Mouse (Mus musculus): ENCODE results near the gene Nmnat3.
"Not testable (repeated sequence)": the region's sequence is repeated elsewhere in the genome, so short reads cannot be mapped to it uniquely, and the experiment has no call there.

Nmnat3 gene

DNA sequence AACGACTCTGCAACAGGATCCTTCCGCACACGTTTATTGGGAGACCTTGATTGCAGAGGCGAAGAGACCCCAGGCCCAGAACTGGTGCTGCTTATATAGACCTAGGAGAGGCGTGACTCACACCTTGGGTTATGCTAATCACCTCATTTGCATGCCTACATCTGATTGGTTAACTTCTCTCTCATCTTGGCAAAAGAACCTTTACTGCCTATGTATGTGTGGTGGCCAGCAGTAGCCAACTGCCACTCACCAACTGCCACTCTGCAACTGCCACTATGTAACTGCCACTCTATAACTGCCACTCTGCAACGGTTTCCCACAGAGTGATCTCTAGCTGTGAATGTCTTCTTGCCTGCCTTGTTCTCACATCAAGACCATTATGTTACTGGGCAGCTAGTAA, at the start of gene Nmnat3:
Gene Nmnat3 (plus strand): TSS at position 301 of the 400 bp plus-strand sequence.
- DNase-seq, result not testable (repeated sequence)

DNA sequence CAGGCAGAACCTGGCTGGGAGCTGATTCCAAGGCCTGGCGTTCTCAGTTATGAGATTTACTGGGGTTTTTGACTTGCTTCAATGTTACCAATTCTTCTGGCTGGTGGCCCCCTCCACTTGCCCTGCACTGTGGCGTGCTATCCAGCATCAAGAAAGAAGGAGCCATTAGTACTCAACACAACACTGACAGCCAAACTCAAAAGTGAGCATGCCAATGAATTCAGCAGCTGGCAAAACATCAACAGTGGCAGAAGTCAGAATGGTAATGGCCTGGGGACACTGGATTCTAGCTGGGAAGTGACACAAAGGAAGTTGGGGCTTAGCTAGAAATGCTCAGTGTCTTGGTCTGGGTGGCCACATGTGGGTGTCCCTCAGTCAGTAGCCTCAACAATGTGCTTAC, 43.8 kb upstream of the Nmnat3 start:
- DNase-seq, result no peak

DNA sequence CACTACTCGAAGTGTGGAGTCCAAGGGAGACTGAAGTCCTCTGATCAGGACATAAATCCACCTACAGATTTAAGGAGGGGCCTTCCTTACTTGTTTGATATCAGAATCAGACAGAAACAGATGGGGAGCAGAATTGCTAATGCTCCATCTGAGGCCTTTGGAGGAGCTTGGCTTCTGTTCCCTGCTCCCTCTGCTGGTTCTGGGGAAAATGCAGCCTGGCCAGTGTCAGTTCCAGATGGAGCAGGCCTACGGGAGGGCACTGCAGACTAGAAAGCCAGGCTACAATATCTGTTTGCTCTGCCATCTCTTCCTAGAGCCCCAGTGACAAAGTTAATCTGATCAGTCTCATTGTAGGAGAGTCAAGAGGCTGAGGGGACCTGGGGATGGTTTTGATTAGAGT, 43.0 kb upstream of the Nmnat3 start:
- DNase-seq, result peak; percentile 91

DNA sequence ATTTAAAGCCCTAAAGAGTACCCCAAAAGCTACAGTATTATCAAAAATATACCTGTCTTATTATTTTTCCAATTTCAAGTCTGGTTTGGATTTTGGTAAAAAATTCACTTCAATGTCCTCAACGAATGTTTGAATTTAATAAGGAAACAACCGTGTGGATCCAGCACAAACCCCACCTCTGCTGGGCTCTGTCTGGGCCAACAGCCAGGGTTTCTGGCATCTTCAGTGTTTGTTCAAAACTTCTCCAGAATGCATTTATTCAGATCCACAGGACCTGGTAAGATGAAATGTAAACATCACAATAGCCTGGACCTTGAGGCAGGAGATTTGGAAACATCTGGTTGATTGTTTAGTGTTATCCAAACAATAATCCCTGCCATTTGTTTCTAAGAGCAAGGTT, 42.0 kb upstream of the Nmnat3 start:
- DNase-seq, result no peak

DNA sequence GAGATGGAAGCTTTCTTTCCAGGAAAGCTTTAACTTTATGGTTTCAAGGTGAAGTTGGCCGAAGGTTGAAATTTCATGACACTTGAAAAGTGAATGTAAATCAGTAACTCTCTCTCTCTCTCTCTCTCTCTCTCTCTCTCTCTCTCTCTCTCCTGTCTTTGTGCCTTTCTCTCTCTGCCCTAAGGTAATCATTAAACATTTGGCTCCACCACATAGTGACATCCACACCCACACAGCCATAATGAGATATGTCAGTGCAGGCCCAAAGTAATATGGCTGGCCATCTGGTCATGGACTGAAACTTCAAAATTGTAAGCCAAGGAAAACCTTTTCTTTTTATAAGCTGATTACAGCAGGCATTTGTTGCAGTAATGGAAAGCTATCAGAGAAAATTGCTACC, 40.9 kb upstream of the Nmnat3 start:
- DNase-seq, result no peak

DNA sequence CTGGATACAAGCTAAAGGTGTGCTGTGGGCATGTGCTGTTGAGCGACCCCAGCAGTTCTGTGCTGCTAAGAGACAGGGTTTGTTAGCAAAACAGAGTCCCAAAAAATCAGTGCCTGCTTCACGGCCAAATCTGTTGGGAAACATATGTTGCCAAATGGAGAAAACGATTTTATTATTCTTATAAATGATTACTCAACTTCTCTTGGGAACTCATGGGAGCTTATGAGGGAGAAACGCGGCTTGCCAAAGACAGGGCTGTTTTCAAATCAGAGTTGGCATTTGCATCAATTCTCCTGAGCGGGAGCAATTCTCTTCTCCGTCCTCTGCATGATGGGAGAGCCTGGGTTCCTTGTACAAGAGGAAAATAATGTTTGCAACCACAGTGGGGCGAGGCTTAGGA, 27.0 kb upstream of the Nmnat3 start:
- no peak for DNase-seq

DNA sequence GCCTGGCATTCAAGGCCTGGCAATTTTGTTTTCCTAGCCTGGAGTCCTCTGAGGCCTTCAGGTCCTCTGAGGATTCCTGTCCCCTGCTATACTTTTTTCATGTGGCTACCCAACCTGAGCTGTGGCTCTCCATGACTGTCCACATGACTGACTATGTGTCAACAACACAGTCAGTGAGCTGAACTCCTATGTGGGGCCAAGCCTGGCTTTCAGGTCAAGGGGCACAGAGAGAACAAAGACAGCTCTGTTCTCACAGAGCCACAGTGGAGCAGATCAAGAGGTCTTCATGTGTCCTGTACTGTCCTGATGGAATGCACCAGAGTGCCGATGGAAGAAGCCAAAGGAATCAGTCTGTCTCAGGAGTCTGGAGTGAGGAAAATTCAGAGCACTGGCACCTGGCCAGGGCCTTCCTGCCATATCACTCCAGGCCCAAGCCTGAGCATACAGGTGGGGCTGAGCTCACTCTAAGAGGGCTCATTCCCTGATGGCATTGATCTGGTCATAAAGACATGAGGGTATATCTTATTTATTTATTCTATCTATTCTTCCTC, 25.7 kb upstream of the Nmnat3 start:
- DNase-seq, result no peak

DNA sequence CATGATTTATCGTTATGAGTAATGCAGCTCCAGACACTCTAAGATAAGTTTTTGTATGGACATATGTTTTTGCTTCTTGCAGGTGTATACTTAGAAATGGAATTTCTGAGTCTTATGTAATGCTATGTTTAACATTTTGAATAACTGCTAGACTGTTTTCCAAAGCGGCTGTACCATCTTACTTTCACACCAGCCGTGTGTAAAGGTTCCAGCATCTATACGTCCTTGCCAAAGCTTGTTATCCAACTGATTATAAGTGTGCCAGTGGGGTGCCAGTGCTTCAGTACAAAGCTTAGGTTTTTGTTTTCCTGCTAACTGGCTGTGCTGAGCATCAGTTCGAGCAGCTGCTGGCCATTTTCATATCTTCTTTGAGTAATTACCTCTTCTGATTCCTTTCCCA, 22.3 kb upstream of the Nmnat3 start:
- no peak for DNase-seq

DNA sequence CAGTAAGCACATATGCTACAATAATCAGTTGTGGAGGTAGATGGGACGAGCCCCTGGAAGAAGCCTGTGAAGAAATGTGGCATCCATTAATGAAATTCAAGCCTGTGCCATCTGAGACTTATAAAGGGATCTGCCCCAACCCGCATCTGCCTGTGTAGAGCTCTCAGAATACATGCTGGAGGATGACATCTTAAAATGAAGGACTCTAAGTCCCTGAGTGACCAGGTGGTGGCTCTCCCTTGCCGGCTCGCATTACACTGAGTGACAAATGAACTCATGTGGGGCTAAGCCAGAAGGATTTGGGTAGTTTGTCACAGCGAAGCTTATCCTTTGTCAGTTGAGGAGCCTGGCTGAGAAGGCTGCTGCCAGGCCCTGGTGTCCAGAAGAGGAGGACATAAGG, 14.5 kb upstream of the Nmnat3 start:
- DNase-seq, result no peak

DNA sequence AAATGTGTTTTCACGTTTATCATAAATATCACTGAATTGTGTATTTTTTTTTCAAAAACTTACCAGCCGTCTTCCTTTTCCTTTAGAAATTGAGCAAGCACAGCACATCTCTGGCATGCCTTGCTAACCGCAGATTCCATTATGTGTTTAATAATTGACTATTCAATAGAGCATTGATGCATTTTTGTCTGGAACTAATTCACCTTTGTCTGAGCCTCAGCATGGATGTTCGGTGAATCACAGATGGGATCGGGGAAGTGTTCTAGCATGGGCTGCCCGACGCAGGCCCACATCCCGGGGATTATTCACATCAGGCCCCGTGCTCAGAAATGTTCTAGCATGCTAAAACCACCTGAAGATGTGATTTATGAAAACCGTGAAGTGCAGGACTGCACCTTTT, 12.2 kb upstream of the Nmnat3 start:
- DNase-seq, result no peak

DNA sequence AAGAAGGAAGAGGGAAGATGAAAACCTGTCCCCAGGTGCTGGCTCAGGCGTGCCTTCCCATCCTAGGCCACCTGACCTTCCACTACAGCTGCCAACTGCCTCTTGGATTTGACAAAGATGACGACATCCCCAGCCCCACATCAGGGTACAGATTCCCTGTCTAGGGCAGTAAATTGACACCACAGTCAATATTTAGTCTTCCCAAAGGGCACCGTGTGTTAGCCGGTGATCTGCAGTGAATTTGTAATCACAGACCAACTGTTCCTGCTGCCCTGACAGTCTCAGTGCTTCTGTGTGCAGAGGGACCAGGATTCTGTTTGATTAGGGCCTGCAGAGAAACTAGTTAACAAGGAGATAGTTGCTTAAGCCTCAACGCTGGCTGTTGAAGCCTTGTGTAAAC, 7.1 kb upstream of the Nmnat3 start:
- DNase-seq, result no peak

DNA sequence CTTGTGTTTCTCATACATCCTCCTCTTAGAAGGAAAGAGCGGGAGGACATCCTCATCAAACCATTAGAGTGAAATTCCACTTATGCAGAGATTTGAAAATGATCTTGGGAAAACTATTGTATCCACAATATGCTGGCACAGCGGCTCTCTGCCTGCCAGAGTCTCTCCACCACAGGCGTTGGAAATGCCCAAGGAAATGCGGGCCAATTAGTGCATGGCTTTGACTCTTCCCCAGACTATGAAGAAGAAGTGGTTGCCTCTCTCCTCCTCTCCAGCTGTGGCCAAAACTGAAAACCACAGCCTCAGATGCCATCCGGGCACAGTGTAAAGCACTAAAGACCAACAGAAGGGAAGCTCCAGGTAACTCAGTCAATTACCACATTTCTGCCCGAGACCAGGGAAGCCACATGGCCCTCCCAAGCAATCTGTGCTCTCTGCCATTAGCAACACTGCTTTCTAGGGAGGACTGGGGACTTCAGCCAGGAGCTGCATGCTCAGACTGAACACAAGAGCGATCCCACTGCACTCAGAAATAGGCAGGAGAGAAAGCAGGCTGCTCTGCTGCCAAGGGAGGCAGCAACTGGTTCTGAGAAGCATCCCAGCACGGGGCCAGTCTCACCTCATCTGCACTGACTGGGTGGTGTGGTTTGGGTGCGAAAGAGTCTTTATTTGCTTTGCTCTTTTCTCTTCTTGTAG, 1.5 kb upstream of the Nmnat3 start:
- no peak for DNase-seq

DNA sequence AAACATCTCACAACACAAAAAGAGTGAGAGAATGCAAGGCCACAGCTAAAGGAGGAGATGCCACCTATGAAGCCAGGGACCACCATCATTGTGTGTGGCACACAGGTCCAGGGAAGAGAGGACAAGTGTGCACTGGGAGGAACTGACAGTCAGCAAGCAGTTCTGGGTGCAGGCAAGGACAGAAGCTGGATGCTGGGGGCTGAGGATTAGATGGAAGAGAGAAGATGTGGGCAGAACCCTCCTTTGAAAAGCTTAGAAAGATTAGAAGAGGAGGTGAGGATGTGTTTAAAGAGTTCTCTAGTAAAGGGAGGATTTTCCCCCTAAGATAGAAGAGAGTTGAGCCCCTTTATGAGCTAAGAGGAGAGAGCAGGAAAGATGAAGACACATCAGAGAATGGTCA, 2.4 kb downstream of the Nmnat3 start:
- no peak for DNase-seq

DNA sequence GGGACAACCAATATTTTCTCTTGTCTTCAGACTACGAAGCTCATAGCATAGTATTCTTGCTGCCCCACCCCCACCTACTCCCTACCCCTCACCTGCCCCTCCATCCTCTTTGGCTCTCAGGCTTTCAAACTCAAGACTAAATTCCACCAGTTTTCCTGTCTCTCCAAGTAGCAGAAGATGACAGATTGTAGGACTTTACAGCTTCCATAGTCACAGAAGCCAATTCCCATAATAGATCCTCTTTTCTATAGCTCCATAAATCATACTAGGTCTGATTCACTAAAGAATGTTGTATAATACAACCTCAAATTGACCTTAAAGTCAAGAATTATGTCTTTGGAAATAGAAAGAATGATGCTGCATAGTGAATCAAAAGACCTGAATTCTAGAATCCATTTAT, 3.4 kb downstream of the Nmnat3 start:
- DNase-seq, result no peak

DNA sequence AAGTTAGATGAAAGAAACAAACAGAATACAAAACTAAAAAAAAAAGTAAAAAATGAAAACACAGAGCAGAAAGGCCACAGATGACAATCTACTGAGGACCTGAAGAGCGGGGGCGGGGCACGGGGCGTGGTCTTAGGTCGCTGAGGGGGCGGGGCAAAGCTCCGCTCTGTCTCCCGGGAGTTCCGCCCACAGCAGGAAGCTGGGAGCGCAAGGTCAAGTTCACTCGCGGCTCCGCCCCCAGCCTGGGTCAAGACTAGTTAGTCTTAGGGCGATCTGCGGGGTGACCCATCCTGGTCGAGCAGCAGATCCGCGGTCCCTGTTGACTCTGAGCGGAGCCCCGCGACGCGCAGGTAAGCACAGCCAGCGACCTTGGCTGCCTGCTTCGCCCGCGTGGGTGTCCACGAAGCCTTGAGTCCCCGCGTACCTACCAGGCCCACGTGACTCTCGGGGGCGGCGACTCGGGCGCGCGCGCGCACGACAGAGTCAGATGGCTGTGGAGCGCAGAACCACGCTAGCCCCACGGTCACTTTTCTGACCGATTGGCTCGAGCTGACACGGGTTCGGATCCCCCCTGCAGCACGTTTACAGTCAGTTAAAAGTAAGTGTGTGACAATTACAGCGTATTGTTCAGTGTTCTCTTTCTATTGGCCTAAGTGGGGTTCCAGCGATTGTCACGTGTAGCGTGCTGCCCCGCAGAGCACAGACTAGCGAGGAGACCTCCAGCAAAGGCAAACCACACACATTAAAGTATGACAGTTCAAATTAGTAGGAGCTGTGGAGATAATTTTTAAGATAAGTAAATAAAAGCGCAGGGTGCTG, 9.4 kb downstream of the Nmnat3 start:
- DNase-seq, result peak; percentile 79

DNA sequence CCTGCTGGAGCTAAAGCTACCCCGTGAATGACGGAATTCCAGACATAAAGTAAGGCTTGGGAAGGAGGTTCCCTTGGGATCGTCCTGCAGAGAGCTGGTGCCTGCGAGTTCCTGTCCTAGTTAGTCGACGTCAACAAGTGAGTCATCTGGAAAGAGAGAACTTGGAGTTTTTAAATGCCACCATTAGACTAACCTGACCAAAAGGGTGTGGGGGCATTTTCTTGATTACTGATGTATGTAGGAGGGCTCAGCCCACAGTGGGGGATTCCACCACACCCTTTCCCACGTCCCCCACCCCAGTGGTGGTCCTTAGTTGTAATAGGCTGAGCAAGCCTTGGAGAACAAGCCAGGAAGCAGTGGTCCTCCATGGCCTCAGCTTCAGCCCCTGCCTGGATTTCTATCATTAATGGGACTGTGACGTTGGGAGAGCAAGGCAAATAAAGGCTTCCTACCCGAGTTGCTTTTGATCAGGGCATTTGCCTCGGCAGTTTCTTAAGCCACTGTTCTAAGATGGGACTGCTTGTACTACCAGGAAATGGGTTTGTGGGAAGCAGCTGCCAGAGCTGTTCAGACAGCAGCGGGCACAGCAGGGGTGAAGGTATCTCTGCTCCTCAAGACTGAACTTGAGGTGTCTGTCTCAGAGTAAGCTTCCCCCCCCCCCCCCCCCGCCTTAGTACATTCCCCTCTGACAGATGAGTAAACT, 10.2 kb downstream of the Nmnat3 start:
- DNase-seq, result no peak

DNA sequence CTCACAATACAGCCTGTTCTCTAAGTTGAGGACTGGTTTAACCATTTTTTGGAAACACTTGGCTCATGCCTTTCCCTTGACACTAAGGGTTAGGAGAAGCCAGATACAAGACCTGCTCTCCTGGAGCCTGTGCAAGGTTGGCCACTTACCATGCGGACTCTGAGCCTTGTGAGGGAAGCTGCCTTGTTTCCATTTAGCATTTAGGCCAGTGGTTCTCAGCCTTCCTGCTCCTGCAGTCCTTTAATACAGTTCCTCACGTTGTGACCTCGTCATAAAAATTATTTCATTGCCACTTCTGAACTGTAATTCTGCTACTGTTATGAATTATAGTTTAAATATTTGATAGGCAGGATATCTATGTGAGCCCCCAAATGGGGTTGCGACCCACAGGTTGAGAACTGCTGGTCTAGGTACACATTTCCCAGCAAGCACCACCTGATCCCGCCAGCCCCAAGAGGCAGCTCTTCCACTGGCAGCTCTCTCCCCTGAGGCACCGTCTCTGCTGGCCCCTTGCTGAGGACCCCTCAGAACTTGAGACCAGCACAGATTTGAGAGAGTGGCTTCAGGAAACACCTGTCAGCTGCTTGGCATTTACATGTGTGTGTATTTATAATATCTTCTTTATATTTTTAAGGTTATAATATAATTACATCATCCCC, 10.8 kb downstream of the Nmnat3 start:
- no peak for DNase-seq

DNA sequence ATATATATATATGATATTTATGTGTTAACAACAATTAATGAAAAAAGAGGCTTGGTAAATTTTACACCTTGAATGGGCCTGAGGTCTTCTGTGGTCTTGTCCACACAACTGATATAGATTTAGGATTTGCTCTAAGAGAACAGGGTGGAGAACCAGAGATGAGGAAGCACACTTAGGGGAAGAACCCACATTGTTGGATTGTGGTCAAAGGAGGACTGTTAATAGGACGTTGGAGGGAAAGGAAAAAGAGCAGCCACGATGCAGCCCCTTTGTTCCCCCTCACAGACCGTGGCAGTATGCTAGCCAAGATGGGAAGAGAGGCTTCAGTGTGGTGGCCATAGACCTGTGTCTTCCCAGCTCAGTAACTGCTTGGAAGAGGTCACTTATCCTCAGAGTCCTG, 11.5 kb downstream of the Nmnat3 start:
- DNase-seq, result no peak

DNA sequence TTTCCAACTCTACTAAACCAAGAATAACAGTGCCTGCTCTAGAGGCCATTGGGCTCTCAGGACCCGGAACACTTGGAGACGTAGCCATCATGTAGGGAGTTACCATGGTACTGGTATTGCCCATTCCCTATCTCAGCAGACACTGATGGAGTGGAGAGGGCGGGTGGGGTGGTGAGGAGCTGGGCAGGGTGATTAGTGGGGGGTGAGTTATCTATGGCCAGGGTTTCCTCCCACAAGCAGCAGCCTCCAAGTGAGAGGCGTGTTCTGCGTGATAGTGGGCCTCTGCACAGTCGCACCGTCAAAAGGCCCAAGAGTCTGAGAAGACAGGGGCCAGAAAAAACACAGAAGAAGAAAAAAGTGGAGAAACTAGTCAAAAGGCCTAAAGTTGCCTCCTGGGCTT, 12.0 kb downstream of the Nmnat3 start:
- no peak for DNase-seq

DNA sequence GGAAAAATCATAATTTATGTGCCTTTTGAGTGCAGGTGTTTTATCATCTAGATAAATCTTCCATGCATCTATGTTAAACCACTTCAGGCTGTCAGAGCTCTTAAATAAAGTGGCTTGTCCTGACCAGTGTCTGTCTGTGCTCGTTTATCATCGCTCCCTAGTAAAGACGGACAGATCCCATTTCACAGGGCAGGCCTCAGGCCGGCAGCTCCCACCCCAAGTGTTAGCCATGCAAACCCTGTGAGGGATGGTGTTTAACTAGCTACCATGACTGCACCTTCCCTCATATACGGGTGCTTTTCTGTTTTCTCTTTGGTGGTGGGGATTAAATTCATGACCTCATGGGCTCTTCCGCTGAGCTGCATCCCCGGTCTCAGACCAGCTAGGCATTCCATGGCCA, 13.3 kb downstream of the Nmnat3 start:
- DNase-seq, result no peak

DNA sequence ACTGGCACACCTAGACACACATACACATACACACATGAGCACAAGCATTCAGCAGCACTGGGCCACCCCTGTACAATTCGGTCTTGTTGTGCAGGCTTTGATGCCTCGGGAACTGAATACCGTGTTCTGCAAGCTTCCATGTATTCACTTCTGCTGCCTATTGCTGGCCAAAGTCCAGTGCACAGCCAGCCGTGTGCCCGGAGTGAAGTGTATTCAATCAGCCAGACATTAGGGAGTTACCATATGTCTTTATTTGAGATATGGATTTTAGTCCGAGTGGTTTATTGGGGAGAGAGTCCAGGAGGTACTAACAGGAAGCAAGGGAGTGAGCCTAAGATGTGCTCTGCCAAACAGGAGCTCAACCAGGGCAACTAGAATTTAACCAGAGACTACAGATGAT, 19.8 kb downstream of the Nmnat3 start:
- DNase-seq, result no peak

DNA sequence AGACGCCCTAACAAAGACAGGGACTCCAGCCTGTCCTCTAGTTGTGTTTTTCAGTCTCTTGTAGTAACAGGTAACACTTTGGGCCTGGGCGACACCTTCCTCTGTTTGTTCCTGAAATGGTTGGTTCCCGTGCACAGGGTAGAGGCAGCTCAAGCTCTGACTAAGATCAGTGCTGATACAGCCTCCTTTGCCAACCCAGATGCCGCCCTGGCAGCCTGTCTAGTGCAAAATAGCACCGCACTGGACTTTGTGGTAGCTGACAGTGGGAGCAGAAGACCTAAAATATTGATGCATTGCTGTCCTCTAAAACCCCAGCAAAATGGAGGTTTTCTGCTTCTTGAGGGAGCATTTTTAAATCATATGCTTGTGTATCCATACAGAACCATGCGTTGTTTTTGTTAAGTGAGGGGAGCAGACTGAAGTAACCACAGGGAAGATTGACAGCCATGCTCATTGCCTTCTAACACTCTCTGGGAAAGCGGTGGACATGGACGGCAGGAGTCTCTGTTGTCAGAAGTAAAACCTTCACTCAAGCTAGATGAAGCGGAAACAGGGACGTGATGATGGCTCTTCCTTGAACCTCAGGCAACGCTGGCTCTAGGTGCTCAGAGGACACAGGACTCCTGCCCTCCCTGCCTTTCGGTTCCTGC, 24.2 kb downstream of the Nmnat3 start:
- DNase-seq, result no peak

Measured in cerebellum, adult 9-10 months (tissue).